Mouse (Mus musculus): ENCODE results near the gene Lgals1. TPM values are rescaled to one million over a fixed set of nuclear protein-coding genes. Genes with fewer than 3 reads are reported as not detected.
A peak's percentile ranks its signal among the peaks of the same experiment; 100 is the strongest.

Gene Lgals1
- polyA plus RNA-seq, 1 experiment from 2014 or later = 105 TPM

GRCm38 (mm10) chr15:78916052-78916826 is 10.3 kb upstream of the Lgals1 start:
- WGBS = 26% methylated on average over 12 of the region's 12 CpGs
- peak overlapping the region; percentile 67 for H3K27ac ChIP-seq (ENCODE audit: low read depth, low read length)
- H3K9me3 ChIP-seq (ENCODE audit: control insufficient read depth, low read length) = no peaks in the 10 kb centered on the region
- peak overlapping the region; percentile 85 for H3K9ac ChIP-seq (ENCODE audit: low read depth, low read length)
- H3K4me2 ChIP-seq (ENCODE audit: low read length) = peak overlapping the region; percentile 87
- H3K4me1 ChIP-seq (ENCODE audit: control insufficient read depth, insufficient read depth, low read depth, low read length) = peaks cover 25% of the 10 kb centered on the region
- peaks cover 4% of the 10 kb centered on the region for H3K36me3 ChIP-seq (ENCODE audit: control insufficient read depth, insufficient read depth, low read length)
- H3K4me3 ChIP-seq (ENCODE audit: low read length) = peak overlapping the region; percentile 77
- H3K27me3 ChIP-seq (replicated peaks; ENCODE audit: control insufficient read depth, insufficient read depth, low read length) = no peaks in the 10 kb centered on the region
- ATAC-seq = no peak

DNA sequence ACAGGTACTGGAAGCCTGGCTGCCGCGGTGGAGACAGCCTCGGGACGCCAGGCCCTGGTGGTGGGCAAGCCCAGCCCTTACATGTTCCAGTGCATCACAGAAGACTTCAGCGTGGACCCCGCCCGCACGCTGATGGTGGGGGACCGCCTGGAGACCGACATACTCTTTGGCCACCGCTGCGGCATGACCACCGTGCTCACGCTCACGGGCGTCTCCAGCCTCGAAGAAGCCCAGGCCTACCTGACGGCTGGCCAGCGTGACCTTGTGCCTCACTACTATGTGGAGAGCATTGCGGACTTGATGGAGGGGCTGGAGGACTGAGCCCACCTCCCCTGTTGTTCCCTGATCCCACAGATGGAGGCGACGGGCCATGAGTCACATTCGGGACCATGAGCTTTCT is 8.4 kb upstream of the Lgals1 start:
- 97% methylated on average over 23 of the region's 23 CpGs for WGBS
- Histone ChIP-seq H3K27me3 (replicated peaks; ENCODE audit: control insufficient read depth, insufficient read depth, low read length) (no peaks in the 10 kb centered on the region), H3K9me3 (ENCODE audit: control insufficient read depth, low read length) (no peaks in the 10 kb centered on the region), H3K4me3 (ENCODE audit: low read length) (no peak overlapping the region), H3K9ac (ENCODE audit: low read depth, low read length) (no peak overlapping the region), H3K4me1 (ENCODE audit: control insufficient read depth, insufficient read depth, low read depth, low read length) (peaks cover 25% of the 10 kb centered on the region), H3K36me3 (ENCODE audit: control insufficient read depth, insufficient read depth, low read length) (peaks cover 4% of the 10 kb centered on the region), H3K4me2 (ENCODE audit: low read length) (no peak overlapping the region), H3K27ac (ENCODE audit: low read depth, low read length) (no peak overlapping the region)
- no peak for ATAC-seq

DNA sequence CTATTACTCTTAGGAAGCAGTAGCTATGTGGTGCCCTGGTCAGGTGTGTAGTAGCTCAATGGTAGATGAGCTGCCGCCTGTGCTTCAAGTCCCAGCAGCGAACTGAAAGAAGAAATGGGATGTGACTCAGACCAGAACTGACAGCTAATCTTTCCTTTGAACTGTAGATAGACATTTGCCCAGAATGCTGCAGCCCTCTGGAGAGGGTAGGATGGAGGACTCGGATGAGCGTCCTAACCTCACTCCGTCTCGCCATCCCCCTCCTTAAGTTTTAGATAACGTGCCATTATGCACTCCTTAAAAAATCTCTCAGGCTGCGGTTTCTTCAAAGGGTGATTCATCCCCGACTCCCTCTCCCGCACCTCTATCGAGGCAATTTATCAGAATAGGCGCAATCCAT is 6.6 kb upstream of the Lgals1 start:
- Histone ChIP-seq H3K9ac (ENCODE audit: low read depth, low read length) (no peak overlapping the region), H3K4me2 (ENCODE audit: low read length) (no peak overlapping the region), H3K4me3 (ENCODE audit: low read length) (no peak overlapping the region), H3K27me3 (replicated peaks; ENCODE audit: control insufficient read depth, insufficient read depth, low read length) (no peaks in the 10 kb centered on the region; the same call in 1 of the 2 replicates), H3K27ac (ENCODE audit: low read depth, low read length) (no peak overlapping the region), H3K9me3 (ENCODE audit: control insufficient read depth, low read length) (no peaks in the 10 kb centered on the region), H3K4me1 (ENCODE audit: control insufficient read depth, insufficient read depth, low read depth, low read length) (peaks cover 23% of the 10 kb centered on the region), H3K36me3 (ENCODE audit: control insufficient read depth, insufficient read depth, low read length) (peaks cover 4% of the 10 kb centered on the region)
- ATAC-seq = no peak
- WGBS = 82% methylated on average over 12 of the region's 12 CpGs

- ATAC-seq = no peak
- Histone ChIP-seq H3K4me3 (ENCODE audit: low read length) (no peak overlapping the region), H3K4me1 (ENCODE audit: control insufficient read depth, insufficient read depth, low read depth, low read length) (peaks cover 18% of the 10 kb centered on the region), H3K9ac (ENCODE audit: low read depth, low read length) (no peak overlapping the region; the same call in 1 of the 2 replicates), H3K27me3 (replicated peaks; ENCODE audit: control insufficient read depth, insufficient read depth, low read length) (peaks cover 5% of the 10 kb centered on the region), H3K36me3 (ENCODE audit: control insufficient read depth, insufficient read depth, low read length) (peaks cover 4% of the 10 kb centered on the region), H3K4me2 (ENCODE audit: low read length) (no peak overlapping the region), H3K27ac (ENCODE audit: low read depth, low read length) (no peak overlapping the region), H3K9me3 (ENCODE audit: control insufficient read depth, low read length) (no peaks in the 10 kb centered on the region)
- WGBS = 78% methylated on average over 7 of the region's 7 CpGs
Measured at GRCm38 (mm10) chr15:78922700-78923099, 3.8 kb upstream of the Lgals1 start.

DNA sequence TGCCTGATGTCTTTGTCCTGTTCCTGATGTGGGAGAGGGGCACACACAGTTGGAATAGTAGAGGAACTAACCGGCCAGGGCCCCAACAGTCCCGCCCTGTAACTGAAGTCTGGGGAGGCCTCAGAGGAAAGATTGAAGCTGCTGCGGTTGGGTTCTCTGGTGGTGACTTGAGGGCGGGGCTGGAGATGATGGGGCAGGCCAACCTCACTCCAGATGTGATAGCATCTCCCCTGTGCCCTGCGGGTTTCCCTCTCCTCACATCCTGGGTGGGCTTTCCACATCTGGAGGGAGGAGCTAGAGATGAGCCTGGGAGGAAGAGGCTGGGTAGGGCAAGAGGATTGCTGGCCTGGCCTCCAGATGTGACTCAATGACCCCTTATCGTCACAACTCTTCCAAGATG is 2.9 kb upstream of the Lgals1 start:
- Histone ChIP-seq H3K36me3 (ENCODE audit: control insufficient read depth, insufficient read depth, low read length) (peaks cover 4% of the 10 kb centered on the region), H3K27me3 (replicated peaks; ENCODE audit: control insufficient read depth, insufficient read depth, low read length) (peaks cover 6% of the 10 kb centered on the region), H3K9ac (ENCODE audit: low read depth, low read length) (no peak overlapping the region), H3K4me2 (ENCODE audit: low read length) (no peak overlapping the region), H3K27ac (ENCODE audit: low read depth, low read length) (no peak overlapping the region), H3K4me3 (ENCODE audit: low read length) (no peak overlapping the region), H3K9me3 (ENCODE audit: control insufficient read depth, low read length) (no peaks in the 10 kb centered on the region), H3K4me1 (ENCODE audit: control insufficient read depth, insufficient read depth, low read depth, low read length) (peaks cover 19% of the 10 kb centered on the region)
- ATAC-seq = no peak
- WGBS = 72% methylated on average over 6 of the region's 6 CpGs

GRCm38 (mm10) chr15:78925129-78925528 is 1.4 kb upstream of the Lgals1 start:
- Histone ChIP-seq H3K9ac (ENCODE audit: low read depth, low read length) (no peak overlapping the region), H3K4me1 (ENCODE audit: control insufficient read depth, insufficient read depth, low read depth, low read length) (peaks cover 19% of the 10 kb centered on the region)

GRCm38 (mm10) chr15:78927021-78927787 is 679 bp downstream of the Lgals1 start:
- H3K27me3 ChIP-seq (replicated peaks; ENCODE audit: control insufficient read depth, insufficient read depth, low read length) = peaks cover 6% of the 10 kb centered on the region
- peaks cover 19% of the 10 kb centered on the region for H3K4me1 ChIP-seq (ENCODE audit: control insufficient read depth, insufficient read depth, low read depth, low read length)
- ATAC-seq = no peak
- peak overlapping the region; percentile 38 for H3K4me3 ChIP-seq (ENCODE audit: low read length)
- 0 out of 2 replicates have a peak overlapping the region, but pooled peaks have one; percentile 39 for H3K27ac ChIP-seq (ENCODE audit: low read depth, low read length)
- no peaks in the 10 kb centered on the region for H3K9me3 ChIP-seq (ENCODE audit: control insufficient read depth, low read length)
- peak overlapping the region; percentile 69 for H3K4me2 ChIP-seq (ENCODE audit: low read length)
- WGBS = 24% methylated on average over 15 of the region's 15 CpGs
- peak overlapping the region; percentile 33 for H3K9ac ChIP-seq (ENCODE audit: low read depth, low read length)
- no peaks in the 10 kb centered on the region for H3K36me3 ChIP-seq (ENCODE audit: control insufficient read depth, insufficient read depth, low read length)

More at GRCm38 (mm10) chr15:78925129-78925528, 1.4 kb upstream of the Lgals1 start:
- Histone ChIP-seq H3K4me2 (ENCODE audit: low read length) (no peak overlapping the region), H3K27me3 (replicated peaks; ENCODE audit: control insufficient read depth, insufficient read depth, low read length) (peaks cover 6% of the 10 kb centered on the region), H3K27ac (ENCODE audit: low read depth, low read length) (no peak overlapping the region), H3K36me3 (ENCODE audit: control insufficient read depth, insufficient read depth, low read length) (no peaks in the 10 kb centered on the region), H3K4me3 (ENCODE audit: low read length) (no peak overlapping the region), H3K9me3 (ENCODE audit: control insufficient read depth, low read length) (no peaks in the 10 kb centered on the region)
- WGBS = 26% methylated on average over 8 of the region's 8 CpGs
- ATAC-seq = no peak

GRCm38 (mm10) chr15:78927788-78928457 is 1.4 kb downstream of the Lgals1 start:
- WGBS = under 1% methylated on average over 24 of the region's 35 CpGs
- 0 out of 2 replicates have a peak overlapping the region, but pooled peaks have one; percentile 39 for H3K27ac ChIP-seq (ENCODE audit: low read depth, low read length)
- H3K4me3 ChIP-seq (ENCODE audit: low read length) = peak overlapping the region; percentile 38
- no peak for ATAC-seq
- H3K4me2 ChIP-seq (ENCODE audit: low read length) = peak overlapping the region; percentile 69
- H3K9ac ChIP-seq (ENCODE audit: low read depth, low read length) = peak overlapping the region; percentile 33
- H3K4me1 ChIP-seq (ENCODE audit: control insufficient read depth, insufficient read depth, low read depth, low read length) = peaks cover 19% of the 10 kb centered on the region
- no peaks in the 10 kb centered on the region for H3K36me3 ChIP-seq (ENCODE audit: control insufficient read depth, insufficient read depth, low read length)
- peaks cover 6% of the 10 kb centered on the region for H3K27me3 ChIP-seq (replicated peaks; ENCODE audit: control insufficient read depth, insufficient read depth, low read length)
- no peaks in the 10 kb centered on the region for H3K9me3 ChIP-seq (ENCODE audit: control insufficient read depth, low read length)

DNA sequence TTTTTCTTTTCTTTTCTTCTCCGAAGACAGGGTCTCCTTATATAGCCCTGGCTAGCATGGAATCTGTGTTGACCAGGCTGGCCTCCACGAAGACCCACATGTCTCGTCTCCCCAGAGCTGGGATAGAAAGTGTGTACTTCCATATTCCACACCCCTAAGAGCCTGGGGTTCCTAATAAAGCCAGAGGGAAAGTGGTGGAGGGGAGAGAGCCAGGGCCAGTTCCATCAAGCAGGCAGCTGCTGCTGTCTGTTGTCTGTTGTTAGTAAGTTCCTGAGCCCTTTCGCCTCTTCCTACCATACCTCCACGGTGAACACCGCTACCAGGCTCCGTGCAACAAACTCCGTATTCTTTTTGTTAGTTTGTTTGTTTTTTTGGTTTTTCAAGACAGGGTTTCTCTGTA is 2.0 kb downstream of the Lgals1 start:
- no peaks in the 10 kb centered on the region for H3K9me3 ChIP-seq (ENCODE audit: control insufficient read depth, low read length)
- 49% methylated on average over 8 of the region's 8 CpGs for WGBS
- H3K27me3 ChIP-seq (replicated peaks; ENCODE audit: control insufficient read depth, insufficient read depth, low read length) = peaks cover 6% of the 10 kb centered on the region
- H3K9ac ChIP-seq (ENCODE audit: low read depth, low read length) = peak overlapping the region; percentile 9; the same call in 1 of the 2 replicates
- H3K36me3 ChIP-seq (ENCODE audit: control insufficient read depth, insufficient read depth, low read length) = no peaks in the 10 kb centered on the region
- H3K27ac ChIP-seq (ENCODE audit: low read depth, low read length) = no peak overlapping the region
- no peak for ATAC-seq
- H3K4me1 ChIP-seq (ENCODE audit: control insufficient read depth, insufficient read depth, low read depth, low read length) = peaks cover 19% of the 10 kb centered on the region
- H3K4me2 ChIP-seq (ENCODE audit: low read length) = peak overlapping the region; percentile 69
- H3K4me3 ChIP-seq (ENCODE audit: low read length) = no peak overlapping the region
